Mouse (Mus musculus): ENCODE measurements around the gene Ptger4. TPM values are rescaled to one million over a fixed set of nuclear protein-coding genes. Genes with fewer than 3 reads are reported as not detected.
"Not testable (repeated sequence)": the region's sequence is repeated elsewhere in the genome, so short reads cannot be mapped to it uniquely, and the experiment has no call there.

Ptger4 gene
- total RNA-seq, 2 experiments from 2014 or later: 6.0 to 11.4 TPM

- ATAC-seq (replicated peaks; ENCODE audit: poor library complexity): no peak
Observed at GRCm38 (mm10) chr15:5238553-5238952, 5.4 kb downstream of the Ptger4 start.

- ATAC-seq (replicated peaks; ENCODE audit: poor library complexity): no peak
Observed at GRCm38 (mm10) chr15:5238073-5238472, 5.9 kb downstream of the Ptger4 start.

- ATAC-seq (replicated peaks; ENCODE audit: poor library complexity): no peak
Observed at GRCm38 (mm10) chr15:5237012-5237660, 6.9 kb downstream of the Ptger4 start.

- ATAC-seq (replicated peaks; ENCODE audit: poor library complexity): peak; percentile 70
Observed at GRCm38 (mm10) chr15:5236538-5236937, 7.4 kb downstream of the Ptger4 start.

- ATAC-seq (replicated peaks; ENCODE audit: poor library complexity): no peak
Observed at GRCm38 (mm10) chr15:5235527-5235926, 8.5 kb downstream of the Ptger4 start.

- no peak for ATAC-seq (replicated peaks; ENCODE audit: poor library complexity)
Observed at GRCm38 (mm10) chr15:5234659-5235058, 9.3 kb downstream of the Ptger4 start.

GRCm38 (mm10) chr15:5230746-5231145 is 13.2 kb downstream of the Ptger4 start:
- not testable (repeated sequence) for ATAC-seq (replicated peaks; ENCODE audit: poor library complexity)

- ATAC-seq (replicated peaks; ENCODE audit: poor library complexity): no peak
Observed at GRCm38 (mm10) chr15:5220491-5220890, 23.5 kb downstream of the Ptger4 start.

- no peak; the same call in 1 of the 2 replicates for ATAC-seq (replicated peaks; ENCODE audit: poor library complexity)
Observed at GRCm38 (mm10) chr15:5209116-5209515, 34.9 kb downstream of the Ptger4 start.

GRCm38 (mm10) chr15:5205222-5205621 is 38.8 kb downstream of the Ptger4 start:
- ATAC-seq (replicated peaks; ENCODE audit: poor library complexity): no peak

- no peak for ATAC-seq (replicated peaks; ENCODE audit: poor library complexity)
Observed at GRCm38 (mm10) chr15:5196691-5197090, 47.3 kb downstream of the Ptger4 start.

GRCm38 (mm10) chr15:5195987-5196514 is 47.9 kb downstream of the Ptger4 start:
- peak; percentile 79 for ATAC-seq (replicated peaks; ENCODE audit: poor library complexity)

GRCm38 (mm10) chr15:5194931-5195330 is 49.1 kb downstream of the Ptger4 start:
- no peak for ATAC-seq (replicated peaks; ENCODE audit: poor library complexity)

GRCm38 (mm10) chr15:5194446-5194845 is 49.5 kb downstream of the Ptger4 start:
- no peak for ATAC-seq (replicated peaks; ENCODE audit: poor library complexity)

- ATAC-seq (replicated peaks; ENCODE audit: poor library complexity): peak; percentile 63
Observed at GRCm38 (mm10) chr15:5193833-5194232, 50.2 kb downstream of the Ptger4 start.

- no peak for ATAC-seq (replicated peaks; ENCODE audit: poor library complexity)
Observed at GRCm38 (mm10) chr15:5189504-5190093, 54.4 kb downstream of the Ptger4 start.

GRCm38 (mm10) chr15:5188029-5188428 is 56.0 kb downstream of the Ptger4 start:
- peak; percentile 65 for ATAC-seq (replicated peaks; ENCODE audit: poor library complexity)

GRCm38 (mm10) chr15:5187116-5187515 is 56.9 kb downstream of the Ptger4 start:
- ATAC-seq (replicated peaks; ENCODE audit: poor library complexity): no peak

GRCm38 (mm10) chr15:5186293-5186675 is 57.7 kb downstream of the Ptger4 start:
- no peak for ATAC-seq (replicated peaks; ENCODE audit: poor library complexity)

GRCm38 (mm10) chr15:5185366-5186292 is 58.4 kb downstream of the Ptger4 start, which contains the start of gene Ttc33:
Ttc33 (plus strand) TSS chr15:5185525.
- ATAC-seq (replicated peaks; ENCODE audit: poor library complexity): peak; percentile 60

GRCm38 (mm10) chr15:5184668-5185330 is 59.2 kb downstream of the Ptger4 start:
- no peak; the same call in 1 of the 2 replicates for ATAC-seq (replicated peaks; ENCODE audit: poor library complexity)
